12 mouse cellular contexts compared by ENCODE assay signal in the genomic region with DNA sequence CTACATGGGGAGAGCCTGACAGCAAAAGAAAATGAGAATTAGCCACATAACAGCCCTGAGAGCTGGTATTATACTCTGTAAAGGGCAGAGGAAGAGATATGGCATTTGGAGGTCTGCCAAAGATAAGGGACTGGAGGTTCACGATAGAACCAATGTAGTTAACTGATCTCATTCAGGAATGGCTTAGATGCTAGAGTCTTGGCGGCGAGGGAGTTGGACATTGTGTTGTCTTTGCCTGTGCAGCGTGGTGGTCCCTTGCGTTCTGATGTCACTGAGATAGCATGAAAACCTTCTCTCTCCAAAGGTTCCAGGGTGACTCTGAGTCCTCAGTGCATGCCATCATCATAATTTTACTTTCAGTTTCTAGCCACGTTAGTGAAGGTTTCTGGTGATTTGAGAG.
DNase-seq lines count a peak whose midpoint lies in the region; ATAC-seq and TF ChIP-seq lines count a peak whose summit lies in the region.
"Had no signal": no experiment of that assay in that cellular context is flagged by ENCODE, and none has a peak within 500 bp of the region (broad histone marks: within the 10 kb centered on the region; RNA-seq: fewer than 3 reads in every experiment).

No protein-coding gene starts in this region.

- no peaks in the 10 kb centered on the region for H3K4me1 ChIP-seq in heart, postnatal 0 days (ENCODE audit: control insufficient read depth, insufficient read depth)
- H3K4me1 ChIP-seq in embryonic facial prominence, embryonic 13.5 days: peaks cover 21% of the 10 kb centered on the region
- H3K4me1 ChIP-seq in liver, embryonic 16.5 days (ENCODE audit: control insufficient read depth, low read depth, low read length): no peaks in the 10 kb centered on the region
- H3K4me1 ChIP-seq in cerebellum, adult 2 months (ENCODE audit: control insufficient read depth, insufficient read depth, low read length): no peaks in the 10 kb centered on the region

- no peak for ATAC-seq in heart, postnatal 0 days (ENCODE audit: insufficient read depth, low read depth)
- ATAC-seq in embryonic facial prominence, embryonic 13.5 days (ENCODE audit: insufficient number of reproducible peaks, insufficient read depth, low FRiP score, low TSS enrichment, low read depth): no peak
- ATAC-seq in liver, embryonic 16.5 days (ENCODE audit: low read depth): peak; percentile 59
- ATAC-seq: forebrain, embryonic 14.5 days had no signal

- intact Hi-C loops in heart, postnatal 14 days (cut with DNase I): loop anchor here (5.0 kb wide), 1 partner anchor 93 kb away; no protein-coding TSS in a partner anchor

- no peaks in the 10 kb centered on the region for H3K27me3 ChIP-seq in heart, postnatal 0 days (ENCODE audit: control insufficient read depth, insufficient read depth, low read length)
- no peaks in the 10 kb centered on the region for H3K27me3 ChIP-seq in embryonic facial prominence, embryonic 13.5 days
- H3K27me3 ChIP-seq in liver, embryonic 16.5 days (ENCODE audit: control insufficient read depth, insufficient read depth, low read depth, low read length): no peaks in the 10 kb centered on the region
- H3K27me3 ChIP-seq in cerebellum, adult 2 months (ENCODE audit: control insufficient read depth, insufficient read depth, low read length): no peaks in the 10 kb centered on the region

- no peak overlapping the region for H3K9ac ChIP-seq in heart, postnatal 0 days (replicated peaks; ENCODE audit: low read depth, low read length)
- H3K9ac ChIP-seq in embryonic facial prominence, embryonic 13.5 days: no peak overlapping the region
- no peak overlapping the region for H3K9ac ChIP-seq in liver, embryonic 16.5 days (ENCODE audit: low read depth, low read length)

- no peak for TF ChIP-seq CTCF in heart, postnatal 0 days (IDR thresholded peaks at IDR 0.05; ENCODE audit: low read depth)
- no peak for TF ChIP-seq CTCF in cerebellum, adult 2 months (IDR thresholded peaks at IDR 0.05; ENCODE audit: borderline replicate concordance, insufficient read depth, low read depth, low read length)

- no peak for TF ChIP-seq EP300 in heart, postnatal 0 days (IDR thresholded peaks at IDR 0.05; ENCODE audit: low read depth)

- H3K27ac ChIP-seq in heart, postnatal 0 days (ENCODE audit: low read depth): no peak overlapping the region
- no peak overlapping the region for H3K27ac ChIP-seq in embryonic facial prominence, embryonic 13.5 days
- H3K27ac ChIP-seq in liver, embryonic 16.5 days (ENCODE audit: low read length): no peak overlapping the region
- H3K27ac ChIP-seq in cerebellum, adult 2 months (ENCODE audit: insufficient read depth, low read length): no peak overlapping the region

- H3K9me3 ChIP-seq in heart, postnatal 0 days (replicated peaks; ENCODE audit: control insufficient read depth, low read length): no peaks in the 10 kb centered on the region
- H3K9me3 ChIP-seq in embryonic facial prominence, embryonic 13.5 days: no peaks in the 10 kb centered on the region
- H3K9me3 ChIP-seq in liver, embryonic 16.5 days (replicated peaks; ENCODE audit: control insufficient read depth, low read length): no peaks in the 10 kb centered on the region

- no peak overlapping the region for H3K4me3 ChIP-seq in heart, postnatal 0 days (ENCODE audit: low read depth, low read length)
- H3K4me3 ChIP-seq in embryonic facial prominence, embryonic 13.5 days: no peak overlapping the region
- H3K4me3 ChIP-seq in liver, embryonic 16.5 days (ENCODE audit: low read depth, low read length): no peak overlapping the region
- no peak overlapping the region for H3K4me3 ChIP-seq in cerebellum, adult 2 months (replicated peaks; ENCODE audit: insufficient read depth, low read depth, low read length)

- no peak for TF ChIP-seq POLR2A in cerebellum, adult 2 months (IDR thresholded peaks at IDR 0.05; ENCODE audit: borderline replicate concordance, insufficient read depth, low read length)

- 27% methylated on average over 6 of the region's 6 CpGs for WGBS in heart, postnatal 0 days
- 68% methylated on average over 6 of the region's 6 CpGs for WGBS in embryonic facial prominence, embryonic 13.5 days
- 16% methylated on average over 6 of the region's 6 CpGs for WGBS in liver, embryonic 16.5 days (ENCODE audit: insufficient replicate concordance)
- WGBS in cerebellum, adult 2 months: 77% methylated on average over 6 of the region's 6 CpGs

- no peak for DNase-seq in heart, postnatal 0 days (ENCODE audit: low spot score)
- no peak for DNase-seq in heart, postnatal 14 days
- peak; percentile 40 for DNase-seq in adrenal gland, adult 8-10 months
- DNase-seq in layer of hippocampus, adult 18-20 months (ENCODE audit: low spot score in 2 of 2): no peak
- no peak for DNase-seq in cerebellum, adult 2 months
- DNase-seq: heart, adult 11 months; kidney, adult 8-10 months; midbrain, embryonic 14.5 days had no signal

- no peaks in the 10 kb centered on the region for H3K36me3 ChIP-seq in heart, postnatal 0 days (replicated peaks; ENCODE audit: control insufficient read depth, insufficient read depth, low read length)
- H3K36me3 ChIP-seq in embryonic facial prominence, embryonic 13.5 days: no peaks in the 10 kb centered on the region
- no peaks in the 10 kb centered on the region for H3K36me3 ChIP-seq in liver, embryonic 16.5 days (ENCODE audit: control insufficient read depth, insufficient read depth)
- H3K36me3 ChIP-seq: G1E had no signal

- H3K4me2 ChIP-seq in heart, postnatal 0 days (ENCODE audit: low read depth, low read length): peak overlapping the region; percentile 45
- peak overlapping the region; percentile 27 for H3K4me2 ChIP-seq in embryonic facial prominence, embryonic 13.5 days
- H3K4me2 ChIP-seq in liver, embryonic 16.5 days (ENCODE audit: low read depth, low read length): peak overlapping the region; percentile 28; the same call in 1 of the 2 replicates
